Mouse (Mus musculus) hindbrain, embryonic 14.5 days (tissue): ENCODE data around the gene Zbtb9. TPM values are rescaled to one million over a fixed set of nuclear protein-coding genes. Genes with fewer than 3 reads are reported as not detected.

Experiments used
- ATAC-seq: fragments of 200-750 bp; cut with Nextera tagmentation; 2 replicates; pipeline ENCODE4 v1.8.0; 2017; ENCODE audit warnings: moderate number of reproducible peaks, mild to moderate bottlenecking, moderate TSS enrichment, moderate library complexity; ENCODE audit not compliant: low FRiP score
- DNase-seq: peaks from one replicate; pipeline ENCODE4 v3.0.0-alpha.2; 2015; ENCODE audit warnings: low spot score
- H3K27ac ChIP-seq: fragments of 300-500 bp; sonication (generic); 2 replicates; pipeline ENCODE4 v1.5.1; 2014; ENCODE audit warnings: mild to moderate bottlenecking, moderate library complexity
- H3K27me3 ChIP-seq: fragments of 300-500 bp; sonication (generic); 2 replicates; pipeline ENCODE4 v1.6.1; 2014; ENCODE audit warnings: mild to moderate bottlenecking, low read length, mixed read lengths; ENCODE audit not compliant: control insufficient read depth, insufficient read depth
- H3K36me3 ChIP-seq: fragments of 300-500 bp; sonication (generic); replicated peaks from 2 replicates; pipeline ENCODE4 v1.6.1; 2014; ENCODE audit not compliant: control insufficient read depth, insufficient read depth
- H3K4me1 ChIP-seq: fragments of 300-500 bp; sonication (generic); replicated peaks from 2 replicates; pipeline ENCODE4 v1.6.1; 2014; ENCODE audit warnings: antibody characterized with exemption, low read length, mixed read lengths; ENCODE audit not compliant: control insufficient read depth, insufficient read depth
- H3K4me2 ChIP-seq: fragments of 300-500 bp; sonication (generic); replicated peaks from 2 replicates; pipeline ENCODE4 v1.6.1; 2014; ENCODE audit warnings: mild to moderate bottlenecking, moderate library complexity
- H3K4me3 ChIP-seq: fragments of 300-500 bp; sonication (generic); replicated peaks from 2 replicates; pipeline ENCODE4 v1.5.1; 2014; ENCODE audit warnings: mild to moderate bottlenecking, low read length
- H3K9ac ChIP-seq: fragments of 300-500 bp; sonication (generic); 2 replicates; pipeline ENCODE4 v1.6.1; 2014
- H3K9me3 ChIP-seq: fragments of 300-500 bp; sonication (generic); 2 replicates; pipeline ENCODE4 v1.6.1; 2016; ENCODE audit warnings: low read length; ENCODE audit not compliant: control insufficient read depth
- WGBS: fragments of 180-500 bp; shearing (Covaris S2); extraction: QIAGEN DNeasy Blood & Tissue Kit; methylation state at CpG from one replicate; pipeline ENCODE4 v1.1.7; 2014; 5-methylcytosine and 5-hydroxymethylcytosine counted together
- polyA plus RNA-seq: library from polyadenylated mRNA; unstranded; fragments of >200 nt; fragmentation: Nextera tagmentation; extraction: Ambion mirVana; gene quantifications from 2 replicates; pipeline ENCODE4 v1.2.1, GENCODE M21; 2014

The Zbtb9 gene
- polyA plus RNA-seq, 1 experiment from 2014 or later: 9.7 TPM

DNA sequence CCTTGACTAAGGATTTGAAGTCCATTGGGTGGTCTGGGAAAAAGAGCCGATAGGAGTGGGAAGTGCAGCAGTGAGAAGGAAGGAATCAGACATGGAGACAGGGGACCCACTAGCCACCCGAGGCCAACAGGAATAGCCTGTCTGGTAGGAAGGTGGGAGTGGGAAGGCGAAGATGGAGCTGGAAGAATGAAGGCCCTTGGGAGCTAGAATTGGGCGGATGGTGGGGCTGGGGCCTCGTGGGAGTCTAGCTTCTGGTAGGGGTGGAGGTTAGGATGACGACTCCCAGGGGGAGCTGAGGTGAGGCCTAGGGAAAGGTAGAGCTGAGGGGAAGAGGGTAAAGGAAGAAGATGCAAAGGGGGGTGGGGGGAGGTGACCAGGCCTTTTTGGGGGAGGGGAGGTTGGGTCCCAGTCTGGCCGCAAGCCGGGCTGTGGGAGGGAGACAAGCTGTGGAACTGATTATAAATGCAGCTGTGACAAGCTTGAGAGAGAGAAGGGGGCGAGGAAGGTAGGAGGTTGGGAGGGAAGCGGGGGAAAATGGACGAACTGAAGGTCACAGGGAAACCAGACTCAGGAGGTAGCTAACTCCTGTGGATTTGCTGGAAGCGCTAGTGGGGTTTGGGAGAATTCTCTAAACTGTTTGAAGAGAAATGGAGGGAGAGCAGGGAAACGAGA is 27.0 kb upstream of the Zbtb9 start:
- Histone ChIP-seq H3K4me3 (peak overlapping the region; percentile 28), H3K27me3 (no peaks in the 10 kb centered on the region), H3K4me1 (peaks cover 53% of the 10 kb centered on the region), H3K9me3 (no peaks in the 10 kb centered on the region), H3K36me3 (no peaks in the 10 kb centered on the region), H3K4me2 (peak overlapping the region; percentile 58), H3K27ac (peak overlapping the region; percentile 67), H3K9ac (peak overlapping the region; percentile 61)
- ATAC-seq: no peak
- WGBS: 20% methylated on average over 13 of the region's 13 CpGs
- no peak for DNase-seq

DNA sequence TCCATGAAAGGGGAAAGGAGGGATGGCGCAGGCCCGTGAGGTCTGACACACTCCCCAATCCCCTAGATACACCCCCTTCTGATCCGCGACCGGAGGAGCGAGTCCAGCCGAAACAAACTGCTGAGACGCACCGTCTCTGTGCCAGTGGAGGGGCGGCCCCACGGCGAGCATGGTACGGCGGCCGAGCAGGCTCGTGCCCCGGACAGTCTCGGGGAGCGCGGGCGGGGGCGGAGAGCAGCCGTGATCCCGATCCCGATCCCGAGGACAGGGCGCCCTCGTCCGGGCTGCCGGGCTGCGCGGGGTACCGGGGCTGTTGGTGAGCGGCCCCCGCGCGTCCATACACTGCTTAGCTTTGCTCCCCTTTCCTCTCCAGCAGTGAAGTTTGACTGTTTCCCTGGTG is 26.4 kb upstream of the Zbtb9 start:
- ATAC-seq (0 out of 2 replicates have a peak, but pooled peaks have one; percentile 18), DNase-seq (no peak)
- WGBS: 2% methylated on average over 35 of the region's 37 CpGs
- H3K4me2 ChIP-seq: peak overlapping the region; percentile 58
- peak overlapping the region; percentile 67 for H3K27ac ChIP-seq
- H3K9ac ChIP-seq: peak overlapping the region; percentile 61
- H3K27me3 ChIP-seq: no peaks in the 10 kb centered on the region
- H3K4me3 ChIP-seq: peak overlapping the region; percentile 28
- no peaks in the 10 kb centered on the region for H3K9me3 ChIP-seq
- H3K4me1 ChIP-seq: peaks cover 58% of the 10 kb centered on the region
- H3K36me3 ChIP-seq: no peaks in the 10 kb centered on the region

DNA sequence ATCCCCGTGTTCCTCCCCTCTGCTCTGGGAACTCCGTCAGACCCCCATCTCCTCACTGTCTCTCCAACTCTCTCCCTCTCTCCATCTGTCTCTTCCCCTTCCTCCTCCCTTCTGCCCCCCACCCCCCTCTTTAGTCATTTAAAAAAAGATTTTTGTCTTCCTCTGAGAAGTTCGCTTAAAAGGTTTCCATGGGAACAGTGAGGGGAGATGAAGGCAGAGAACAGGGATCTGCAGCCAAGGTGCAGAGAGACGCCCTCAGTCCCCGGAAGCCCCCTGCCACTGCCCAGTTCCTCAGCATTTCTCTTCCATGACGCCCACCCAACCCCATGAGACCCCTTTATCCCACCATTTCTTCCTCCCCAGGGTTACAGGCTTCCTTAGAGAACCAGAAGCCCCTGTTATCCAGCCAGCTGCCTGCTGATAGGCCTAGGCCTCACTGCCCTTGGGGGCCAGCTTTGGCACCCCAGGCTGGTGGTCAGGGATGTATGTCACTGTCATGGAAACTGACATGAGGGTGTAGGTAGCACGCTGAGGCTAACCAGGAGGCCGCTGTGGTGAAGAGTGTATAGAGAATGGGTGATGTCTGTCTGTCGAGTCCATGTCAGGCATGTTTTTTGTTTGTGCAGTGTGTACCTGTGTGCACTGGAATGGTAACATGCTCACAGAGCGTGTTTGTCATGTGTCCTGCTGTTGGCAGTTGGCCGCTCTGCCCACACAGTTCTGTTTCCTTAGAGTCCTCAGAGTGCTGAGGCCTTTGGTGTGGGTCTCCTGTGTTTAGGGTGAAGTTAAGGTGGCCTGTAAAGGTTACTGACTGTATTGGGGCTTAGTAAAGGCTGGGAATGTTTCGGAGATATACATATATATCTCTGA is 25.5 kb upstream of the Zbtb9 start:
- Histone ChIP-seq H3K4me2 (peak overlapping the region; percentile 58), H3K4me3 (peak overlapping the region; percentile 28; the same call in 1 of the 2 replicates), H3K4me1 (peaks cover 65% of the 10 kb centered on the region), H3K9ac (peak overlapping the region; percentile 61), H3K27me3 (no peaks in the 10 kb centered on the region), H3K9me3 (no peaks in the 10 kb centered on the region), H3K27ac (peak overlapping the region; percentile 67), H3K36me3 (no peaks in the 10 kb centered on the region)
- DNase-seq (no peak), ATAC-seq (no peak)
- 21% methylated on average over 12 of the region's 12 CpGs for WGBS

DNA sequence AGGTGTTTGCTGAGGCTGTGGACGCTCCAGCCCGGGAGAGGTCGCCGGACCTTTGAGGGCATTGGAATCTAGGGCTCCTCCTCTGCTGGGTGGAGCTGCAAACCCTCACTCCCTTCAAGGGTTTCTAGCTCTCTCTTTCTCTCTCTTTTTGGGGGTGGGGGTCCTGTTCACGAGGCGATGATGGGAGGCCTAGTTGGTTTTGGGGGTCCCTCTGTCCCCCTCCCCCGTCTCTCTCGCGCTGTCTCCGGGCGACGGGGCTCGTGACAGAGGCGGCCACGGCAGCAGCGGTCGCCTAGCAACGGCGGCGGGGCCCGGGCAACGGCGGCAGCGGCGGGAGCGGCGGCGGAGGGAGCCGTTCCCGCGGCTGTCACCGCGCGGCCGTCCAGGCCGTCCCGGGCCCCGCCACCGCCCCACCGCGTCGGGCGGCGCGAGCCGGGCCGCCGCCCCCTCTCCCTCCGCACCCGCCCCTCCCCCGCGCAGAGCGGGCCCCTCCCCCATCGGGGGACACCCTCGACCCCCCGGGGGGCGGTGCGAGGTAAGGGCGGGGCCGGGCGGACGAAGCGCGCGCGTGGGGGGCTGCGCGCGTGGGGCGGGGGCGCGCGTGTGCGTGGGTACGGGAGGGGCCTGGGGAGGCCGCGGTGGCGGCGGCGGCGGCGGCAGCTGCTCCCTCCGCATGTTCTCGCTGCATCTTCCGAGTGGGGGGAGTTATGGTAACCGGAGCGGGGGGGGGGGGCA is 24.5 kb upstream of the Zbtb9 start:
- no peaks in the 10 kb centered on the region for H3K27me3 ChIP-seq
- H3K9ac ChIP-seq: peak overlapping the region; percentile 85
- peak overlapping the region; percentile 89 for H3K27ac ChIP-seq
- peaks cover 70% of the 10 kb centered on the region for H3K4me1 ChIP-seq
- WGBS: 0% methylated on average over 27 of the region's 87 CpGs
- H3K36me3 ChIP-seq: peaks cover 6% of the 10 kb centered on the region; the same call in 1 of the 2 replicates
- no peaks in the 10 kb centered on the region for H3K9me3 ChIP-seq
- peak overlapping the region; percentile 71 for H3K4me3 ChIP-seq
- H3K4me2 ChIP-seq: peak overlapping the region; percentile 93
- peak; percentile 41 for DNase-seq
- peak; percentile 0; the same call in 1 of the 2 replicates for ATAC-seq

DNA sequence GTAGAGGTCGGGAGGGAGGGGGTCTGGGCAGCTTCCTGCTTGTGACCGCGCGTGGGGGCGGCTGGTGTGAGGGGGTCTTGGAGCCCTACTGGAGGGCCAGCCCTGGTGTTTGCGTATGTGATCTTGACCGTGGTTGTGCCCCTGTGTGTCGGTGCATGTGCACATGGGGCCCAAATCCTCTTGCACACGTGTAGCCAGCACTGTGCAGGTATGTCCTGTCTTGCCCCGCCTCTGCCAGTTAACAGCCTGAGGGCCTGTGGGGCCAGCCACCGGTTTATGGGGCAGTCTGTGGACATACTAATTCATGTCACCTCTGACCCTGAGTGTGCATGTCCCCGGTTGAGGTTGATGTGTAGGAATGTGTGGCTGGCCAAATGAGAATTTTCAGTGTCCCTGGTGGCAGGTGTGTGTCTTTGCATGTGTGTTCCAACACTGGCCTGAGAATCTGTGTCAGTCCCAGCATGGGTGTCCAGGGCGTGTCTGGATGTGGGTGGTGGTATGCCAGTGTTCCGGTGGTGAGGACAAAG is 23.9 kb upstream of the Zbtb9 start:
- Histone ChIP-seq H3K27me3 (no peaks in the 10 kb centered on the region), H3K4me2 (peak overlapping the region; percentile 93), H3K9ac (peak overlapping the region; percentile 85), H3K4me1 (peaks cover 76% of the 10 kb centered on the region), H3K9me3 (no peaks in the 10 kb centered on the region), H3K4me3 (peak overlapping the region; percentile 71), H3K27ac (peak overlapping the region; percentile 89), H3K36me3 (peaks cover 6% of the 10 kb centered on the region; the same call in 1 of the 2 replicates)
- WGBS: 6% methylated on average over 13 of the region's 14 CpGs
- ATAC-seq: peak; percentile 6; the same call in 1 of the 2 replicates
- no peak for DNase-seq

DNA sequence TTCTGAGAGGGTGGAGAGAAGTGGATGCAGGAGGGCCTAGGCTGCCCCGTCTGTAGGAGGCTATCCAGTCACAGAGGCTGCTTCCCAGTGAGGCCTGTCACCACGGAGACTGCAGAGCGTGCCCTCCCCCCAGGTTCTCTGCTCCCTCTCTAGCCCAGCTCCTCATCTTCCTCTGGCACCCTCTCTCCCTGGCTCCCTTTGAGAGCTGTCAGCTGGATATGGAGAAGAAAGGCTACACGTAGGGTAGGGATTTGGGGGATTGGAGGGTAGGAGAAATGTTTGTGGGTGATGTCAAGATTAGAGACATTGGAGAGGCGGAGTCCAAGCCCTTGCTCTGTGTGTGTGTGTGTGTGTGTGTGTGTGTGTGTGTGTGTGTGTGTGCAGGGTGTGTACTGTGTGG is 23.1 kb upstream of the Zbtb9 start:
- peak overlapping the region; percentile 93 for H3K4me2 ChIP-seq
- DNase-seq: no peak
- H3K4me3 ChIP-seq: peak overlapping the region; percentile 71
- peaks cover 9% of the 10 kb centered on the region for H3K36me3 ChIP-seq
- no peak for ATAC-seq
- H3K9me3 ChIP-seq: no peaks in the 10 kb centered on the region
- 0 out of 2 replicates have a peak overlapping the region, but pooled peaks have one; percentile 89 for H3K27ac ChIP-seq
- H3K4me1 ChIP-seq: peaks cover 77% of the 10 kb centered on the region
- H3K27me3 ChIP-seq: no peaks in the 10 kb centered on the region
- H3K9ac ChIP-seq: peak overlapping the region; percentile 85
- 32% methylated on average over 5 of the region's 5 CpGs for WGBS

DNA sequence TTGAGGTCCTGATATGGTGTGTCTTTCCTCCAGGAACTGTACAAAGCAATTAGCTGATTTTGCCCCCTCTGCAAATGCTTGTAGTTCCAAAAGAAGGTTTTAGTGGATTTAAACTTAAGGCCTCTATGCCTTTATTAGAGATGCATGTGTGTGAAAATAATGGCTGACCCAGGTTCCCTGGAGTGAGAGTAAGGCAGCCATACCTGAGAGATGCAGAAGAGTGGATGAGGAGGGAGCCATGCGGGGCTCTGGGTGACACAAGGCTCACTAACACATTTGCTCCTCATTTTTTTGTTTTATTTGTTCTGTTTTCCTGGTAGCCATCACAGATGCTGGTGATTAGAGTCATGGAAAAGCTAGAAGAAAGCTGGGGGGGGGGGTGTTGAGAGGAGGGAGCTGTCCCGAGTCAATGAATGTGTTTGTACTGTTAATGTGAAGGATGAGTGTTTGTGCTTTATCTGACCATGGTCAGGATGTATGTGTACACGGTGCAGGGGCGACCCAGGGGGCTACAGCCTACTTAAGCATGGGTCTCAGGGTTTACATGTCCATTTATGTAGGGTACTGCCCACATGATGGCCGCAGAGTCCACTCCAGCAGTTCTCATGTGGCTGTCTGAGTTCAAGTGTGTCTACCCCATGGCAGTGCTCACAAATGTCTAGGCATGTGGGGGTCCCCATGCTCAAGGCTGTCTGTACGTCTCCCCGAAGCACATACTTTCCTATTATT is 22.2 kb upstream of the Zbtb9 start:
- H3K27ac ChIP-seq: peak overlapping the region; percentile 75
- peak overlapping the region; percentile 93 for H3K4me2 ChIP-seq
- peaks cover 73% of the 10 kb centered on the region for H3K4me1 ChIP-seq
- peak overlapping the region; percentile 54 for H3K9ac ChIP-seq
- H3K4me3 ChIP-seq: peak overlapping the region; percentile 71
- H3K9me3 ChIP-seq: no peaks in the 10 kb centered on the region
- H3K27me3 ChIP-seq: no peaks in the 10 kb centered on the region
- peaks cover 17% of the 10 kb centered on the region for H3K36me3 ChIP-seq
- ATAC-seq (no peak), DNase-seq (no peak)
- 35% methylated on average over 7 of the region's 7 CpGs for WGBS

DNA sequence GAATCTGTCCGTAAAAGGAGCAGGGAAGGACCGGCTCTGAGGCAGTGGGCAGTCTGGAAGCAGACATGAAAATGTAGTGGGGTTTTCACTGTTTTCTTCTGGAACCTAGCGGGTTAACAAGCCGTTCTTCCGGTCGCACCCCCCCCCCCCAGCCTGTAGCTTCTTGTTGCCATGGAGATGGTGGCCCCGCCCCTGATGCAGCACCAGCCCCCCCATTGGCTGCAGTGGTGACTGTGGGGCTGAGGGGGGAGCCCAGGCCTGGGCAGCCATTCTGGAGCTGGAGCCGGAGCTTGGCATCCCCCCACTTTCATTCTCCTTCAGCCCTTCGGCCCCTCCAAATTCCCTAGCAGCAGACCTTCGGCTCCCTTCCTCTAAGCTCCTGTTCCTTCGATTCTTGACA is 21.6 kb upstream of the Zbtb9 start:
- peaks cover 66% of the 10 kb centered on the region for H3K4me1 ChIP-seq
- peak overlapping the region; percentile 75 for H3K27ac ChIP-seq
- H3K36me3 ChIP-seq: peaks cover 24% of the 10 kb centered on the region
- ATAC-seq (peak; percentile 77), DNase-seq (peak; percentile 80)
- no peaks in the 10 kb centered on the region for H3K9me3 ChIP-seq
- peak overlapping the region; percentile 54 for H3K9ac ChIP-seq
- WGBS: 0% methylated on average over 11 of the region's 11 CpGs
- H3K27me3 ChIP-seq: no peaks in the 10 kb centered on the region
- H3K4me2 ChIP-seq: peak overlapping the region; percentile 93
- peak overlapping the region; percentile 71 for H3K4me3 ChIP-seq
